22 mouse cellular contexts compared by ENCODE assay signal in the genomic region with DNA sequence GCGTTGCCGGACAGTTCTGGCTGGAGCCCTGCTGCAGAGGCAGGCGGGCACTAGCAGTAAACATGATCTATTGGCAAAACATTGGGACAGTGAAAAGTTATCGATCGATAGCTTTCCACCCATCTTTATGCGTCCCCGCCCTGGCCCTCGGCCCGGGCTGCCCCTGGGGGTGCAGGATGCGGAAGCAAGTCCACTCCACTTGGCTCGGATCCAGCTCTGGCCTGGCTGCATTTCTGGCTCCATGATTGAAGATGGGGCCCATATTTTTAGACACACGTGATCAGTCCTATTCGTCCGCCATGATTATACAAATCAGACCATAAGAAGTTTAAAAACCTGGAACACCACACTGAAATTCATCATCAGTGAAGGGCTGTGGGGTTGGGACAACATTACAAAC. TPM values are rescaled to one million over a fixed set of nuclear protein-coding genes. Genes with fewer than 3 reads are reported as not detected.
DNase-seq lines count a peak whose midpoint lies in the region; TF ChIP-seq lines count a peak whose summit lies in the region.
"Had no signal": no experiment of that assay in that cellular context is flagged by ENCODE, and none has a peak within 500 bp of the region (broad histone marks: within the 10 kb centered on the region; RNA-seq: fewer than 3 reads in every experiment).

No protein-coding gene starts in this region.

- no peak for TF ChIP-seq POLR2A in lung, adult 2 months (IDR thresholded peaks at IDR 0.05; ENCODE audit: borderline replicate concordance, extremely low read depth, low read depth, low read length)

- peak; percentile 62 to 68 for DNase-seq in cerebellum, postnatal 10 days
- DNase-seq in cerebellum, postnatal 25 days: no peak
- peak; percentile 44 for DNase-seq in kidney, postnatal 10 days
- DNase-seq in kidney, adult 18-20 months: no peak
- DNase-seq in lung, postnatal 10 days: peak; percentile 24
- no peak for DNase-seq in lung, adult 2 months
- peak; percentile 67 for DNase-seq in testis, postnatal 10 days (ENCODE audit: low spot score)
- no peak for DNase-seq in testis, postnatal 14 days (ENCODE audit: low spot score)
- DNase-seq: adrenal gland, postnatal 10 days; adrenal gland, postnatal 36 days; cerebellum, adult 11 months; cerebellum, adult 2 months; cerebellum, adult 9-11 months; gastrocnemius, postnatal 25 days; heart, adult 18-20 months; heart, postnatal 14 days had no signal

- no peaks in the 10 kb centered on the region for H3K4me1 ChIP-seq in lung, adult 2 months (ENCODE audit: control insufficient read depth, insufficient read depth, low read length)
- H3K4me1 ChIP-seq: heart, embryonic 13.5 days had no signal

- TF ChIP-seq CTCF in lung, adult 2 months (IDR thresholded peaks at IDR 0.05; ENCODE audit: insufficient read depth, low read length): no peak

- WGBS in lung, adult 2 months: 60% methylated on average over 14 of the region's 14 CpGs

- H3K4me3 ChIP-seq in lung, adult 2 months (replicated peaks; ENCODE audit: extremely low read depth, low read depth, low read length): no peak overlapping the region
- H3K4me3 ChIP-seq: forebrain, embryonic 10.5 days; forebrain, embryonic 13.5 days; heart, embryonic 13.5 days; hindbrain, embryonic 12.5 days; hindbrain, embryonic 15.5 days had no signal

RNA-seq across cellular contexts. Expression of a gene that starts 57.9 kb away (rescaled TPM):
- polyA plus RNA-seq in lung, adult 2 months (2012; rRNA removed): 22.5 and 27.8 TPM in 2 replicates
- polyA plus RNA-seq: G1E had no signal

Comparison
In these comparisons a context has a peak if more than half of its experiments do, and no peak if none do; other contexts are left out.
1. DNase-seq: peak in cerebellum, postnatal 10 days (2 of 2), kidney, postnatal 10 days (single experiment), lung, postnatal 10 days (single experiment) and testis, postnatal 10 days (single experiment); none in cerebellum, postnatal 25 days (0 of 2), kidney, adult 18-20 months (single experiment), lung, adult 2 months (single experiment) and testis, postnatal 14 days (single experiment).